Mouse (Mus musculus) hindbrain, embryonic 16.5 days (tissue): Measurements from ENCODE around the gene Zdhhc6. TPM values are rescaled to one million over a fixed set of nuclear protein-coding genes. Genes with fewer than 3 reads are reported as not detected.

Experiments
- ATAC-seq: fragments of 200-750 bp; cut with Nextera tagmentation; 2 replicates; pipeline ENCODE4 v1.8.0; 2017; ENCODE audit warnings: moderate TSS enrichment, moderate library complexity
- H3K27ac ChIP-seq: fragments of 300-500 bp; sonication (generic); 2 replicates; pipeline ENCODE4 v1.5.1; 2014; ENCODE audit warnings: low read depth, mild to moderate bottlenecking, control low read depth, low read length, moderate library complexity
- H3K27me3 ChIP-seq: fragments of 300-500 bp; sonication (generic); replicated peaks from 2 replicates; pipeline ENCODE4 v1.6.1; 2014; ENCODE audit warnings: low read length; ENCODE audit not compliant: control insufficient read depth, insufficient read depth
- H3K36me3 ChIP-seq: fragments of 300-500 bp; sonication (generic); 2 replicates; pipeline ENCODE4 v1.6.1; 2014; ENCODE audit warnings: mild to moderate bottlenecking, low read length, moderate library complexity, mixed read lengths; ENCODE audit not compliant: control insufficient read depth, insufficient read depth
- H3K4me1 ChIP-seq: fragments of 300-500 bp; sonication (generic); 2 replicates; pipeline ENCODE4 v1.6.1; 2014; ENCODE audit warnings: low read depth, low read length; ENCODE audit not compliant: control insufficient read depth, insufficient read depth
- H3K4me2 ChIP-seq: fragments of 300-500 bp; sonication (generic); 2 replicates; pipeline ENCODE4 v1.6.1; 2014; ENCODE audit warnings: mild to moderate bottlenecking, low read length, control low read depth, moderate library complexity
- H3K4me3 ChIP-seq: fragments of 300-500 bp; sonication (generic); 2 replicates; pipeline ENCODE4 v1.5.1; 2014; ENCODE audit warnings: mild to moderate bottlenecking, low read length, control low read depth, moderate library complexity
- H3K9ac ChIP-seq: fragments of 300-500 bp; sonication (generic); 2 replicates; pipeline ENCODE4 v1.6.1; 2014; ENCODE audit warnings: low read depth, mild to moderate bottlenecking, control low read depth, low read length, moderate library complexity
- H3K9me3 ChIP-seq: fragments of 300-500 bp; sonication (generic); 2 replicates; pipeline ENCODE4 v1.6.1; 2014; ENCODE audit warnings: mild to moderate bottlenecking, low read length, moderate library complexity; ENCODE audit not compliant: control insufficient read depth
- WGBS: fragments of 180-500 bp; shearing (Covaris S2); extraction: QIAGEN DNeasy Blood & Tissue Kit; methylation state at CpG from one replicate; pipeline ENCODE4 v1.1.7; 2014; 5-methylcytosine and 5-hydroxymethylcytosine counted together
- polyA plus RNA-seq: library from polyadenylated mRNA; unstranded; fragments of >200 nt; fragmentation: Nextera tagmentation; extraction: Ambion mirVana; gene quantifications from 2 replicates; pipeline ENCODE4 v1.2.1, GENCODE M21; 2015

Zdhhc6 gene
- polyA plus RNA-seq, 1 experiment from 2014 or later: 65.8 TPM

DNA sequence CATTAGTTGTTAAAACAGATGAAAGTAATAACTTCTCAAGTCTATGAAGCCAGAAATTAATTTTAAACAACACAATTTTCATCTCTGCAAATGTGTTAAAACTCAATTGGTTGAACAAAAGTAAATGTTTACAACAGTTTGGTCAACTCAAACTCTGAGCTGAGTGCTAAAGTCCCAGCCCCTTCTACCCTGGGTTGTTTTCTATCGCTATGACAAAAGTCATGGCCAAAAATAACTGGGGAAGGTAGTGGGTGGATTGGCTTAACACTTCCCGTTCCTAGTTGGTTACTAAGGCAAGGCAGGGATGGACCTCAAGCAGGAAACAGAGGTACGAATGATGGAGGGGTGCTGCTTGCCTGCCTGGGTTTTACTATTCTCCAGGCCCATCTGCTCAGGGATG lies 39.1 kb downstream of the Zdhhc6 start:
- WGBS: 91% methylated on average over 3 of the region's 3 CpGs
- Histone ChIP-seq H3K9ac (no peak overlapping the region), H3K4me3 (no peak overlapping the region), H3K4me1 (no peaks in the 10 kb centered on the region), H3K4me2 (no peak overlapping the region), H3K9me3 (no peaks in the 10 kb centered on the region), H3K27ac (no peak overlapping the region), H3K27me3 (no peaks in the 10 kb centered on the region), H3K36me3 (no peaks in the 10 kb centered on the region)
- no peak for ATAC-seq

DNA sequence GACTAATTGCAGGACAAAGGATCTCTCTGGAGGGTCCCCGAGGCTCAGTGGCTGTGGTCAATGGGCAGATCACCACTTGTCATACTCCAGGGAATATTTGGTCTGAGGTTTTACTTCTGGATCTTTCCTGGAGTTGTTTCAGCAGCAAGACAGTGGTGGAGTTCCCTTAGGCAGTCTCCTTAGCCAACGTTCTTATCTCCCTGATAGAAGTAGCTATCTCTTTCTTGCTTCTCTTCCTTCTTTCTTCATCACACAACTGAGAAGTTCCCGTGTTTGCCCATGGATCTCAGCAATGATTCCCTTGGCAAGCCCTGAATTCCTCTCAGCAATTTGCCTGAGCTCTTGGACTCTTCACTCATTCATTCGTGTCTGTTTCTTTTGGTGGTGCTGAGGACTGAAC lies 39.7 kb downstream of the Zdhhc6 start:
- no peak for ATAC-seq
- Histone ChIP-seq H3K27me3 (no peaks in the 10 kb centered on the region), H3K9ac (no peak overlapping the region), H3K27ac (no peak overlapping the region), H3K9me3 (no peaks in the 10 kb centered on the region), H3K4me3 (no peak overlapping the region), H3K4me2 (no peak overlapping the region), H3K36me3 (no peaks in the 10 kb centered on the region), H3K4me1 (no peaks in the 10 kb centered on the region)
- WGBS: 87% methylated on average over 4 of the region's 4 CpGs

DNA sequence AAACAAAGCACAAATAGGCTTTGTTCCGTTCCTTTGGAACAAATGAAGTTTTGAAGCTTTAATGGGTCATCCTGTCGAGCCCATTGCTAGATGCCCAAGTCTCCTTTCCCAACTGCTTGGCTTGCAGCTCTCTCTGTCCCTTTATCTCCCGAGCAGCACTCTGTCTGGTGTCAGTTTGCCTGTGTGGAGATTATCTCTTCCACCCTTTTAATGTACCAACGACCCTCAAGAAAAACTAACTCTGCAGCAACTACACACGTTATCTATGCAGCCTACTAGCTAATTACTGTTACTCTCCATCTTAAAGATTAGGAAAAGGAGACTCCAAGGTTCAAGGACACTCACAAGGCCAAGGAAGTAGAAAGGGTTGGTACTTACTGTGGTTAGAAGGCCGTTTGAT lies 42.5 kb downstream of the Zdhhc6 start:
- H3K9ac ChIP-seq: no peak overlapping the region
- WGBS: 89% methylated on average over 6 of the region's 6 CpGs
- no peak for ATAC-seq
- no peaks in the 10 kb centered on the region for H3K27me3 ChIP-seq
- H3K4me3 ChIP-seq: no peak overlapping the region
- H3K27ac ChIP-seq: no peak overlapping the region
- no peaks in the 10 kb centered on the region for H3K4me1 ChIP-seq
- no peaks in the 10 kb centered on the region for H3K36me3 ChIP-seq
- H3K4me2 ChIP-seq: no peak overlapping the region
- H3K9me3 ChIP-seq: no peaks in the 10 kb centered on the region

DNA sequence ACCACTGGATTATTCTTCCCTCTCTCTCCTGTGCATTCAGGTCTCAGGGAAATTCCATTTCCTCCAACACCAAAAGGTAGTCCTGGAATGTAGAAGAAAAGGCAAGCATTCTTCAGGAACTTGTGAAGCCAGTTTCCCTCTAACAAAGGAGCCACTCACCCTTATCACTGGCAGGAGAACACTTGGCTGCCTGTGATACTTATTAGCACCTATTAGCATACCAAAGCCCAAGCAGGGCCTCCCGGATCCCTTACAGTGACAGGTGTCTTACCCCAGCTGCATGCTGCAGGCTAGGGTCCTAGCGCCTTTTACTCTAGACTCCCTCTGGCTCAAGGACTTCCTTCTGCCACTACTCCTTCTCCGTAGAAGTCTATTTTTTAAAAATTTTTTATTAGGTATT lies 44.4 kb downstream of the Zdhhc6 start:
- Histone ChIP-seq H3K36me3 (no peaks in the 10 kb centered on the region), H3K4me3 (no peak overlapping the region), H3K4me1 (no peaks in the 10 kb centered on the region), H3K27ac (no peak overlapping the region), H3K4me2 (no peak overlapping the region), H3K27me3 (no peaks in the 10 kb centered on the region), H3K9ac (no peak overlapping the region), H3K9me3 (no peaks in the 10 kb centered on the region)
- ATAC-seq: no peak
- 31% methylated on average over 3 of the region's 3 CpGs for WGBS

DNA sequence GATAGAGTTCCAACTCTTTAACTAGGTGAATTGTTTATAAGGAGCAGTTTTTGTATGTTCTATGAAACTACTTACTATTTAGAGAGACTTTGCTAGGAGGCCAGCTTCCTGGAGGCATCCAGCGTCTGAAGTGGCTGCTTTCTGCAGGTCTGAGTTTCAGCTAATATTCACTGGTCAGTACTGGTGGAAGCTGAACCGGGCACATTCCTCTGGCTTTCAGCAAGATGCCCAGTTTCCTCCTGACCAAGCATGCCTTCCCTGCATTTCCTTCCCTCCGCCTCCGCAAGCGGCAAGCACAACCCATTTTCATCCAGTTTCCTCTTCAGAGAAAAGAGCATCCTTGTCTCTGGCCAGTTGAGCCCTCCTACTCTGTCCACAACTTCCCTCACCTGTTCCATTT lies 46.8 kb downstream of the Zdhhc6 start:
- no peaks in the 10 kb centered on the region for H3K27me3 ChIP-seq
- H3K4me2 ChIP-seq: no peak overlapping the region
- 86% methylated on average over 5 of the region's 5 CpGs for WGBS
- no peaks in the 10 kb centered on the region for H3K9me3 ChIP-seq
- H3K4me1 ChIP-seq: no peaks in the 10 kb centered on the region
- no peak overlapping the region for H3K27ac ChIP-seq
- ATAC-seq: no peak
- H3K36me3 ChIP-seq: no peaks in the 10 kb centered on the region
- no peak overlapping the region for H3K4me3 ChIP-seq
- H3K9ac ChIP-seq: no peak overlapping the region

DNA sequence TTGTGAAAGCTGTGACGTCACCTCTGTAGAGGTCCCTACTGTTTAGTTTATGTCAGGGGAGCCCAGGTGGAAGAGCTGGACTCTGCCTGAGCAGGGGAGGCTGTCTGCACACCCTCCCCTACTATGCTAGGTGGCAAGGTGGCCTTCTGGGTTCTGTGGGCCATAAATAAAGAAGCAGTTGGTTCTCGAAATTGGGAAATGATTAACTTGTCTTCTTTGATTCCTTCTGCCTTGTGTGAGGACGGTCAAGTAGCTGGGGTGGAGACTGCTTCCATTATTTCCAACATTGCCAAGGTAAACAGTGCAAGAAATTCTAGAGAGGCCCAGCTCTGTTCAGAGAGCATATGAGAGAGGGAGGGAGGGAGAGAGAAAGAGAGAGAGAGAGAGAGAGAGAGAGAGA lies 47.7 kb downstream of the Zdhhc6 start:
- no peaks in the 10 kb centered on the region for H3K27me3 ChIP-seq
- no peak for ATAC-seq

DNA sequence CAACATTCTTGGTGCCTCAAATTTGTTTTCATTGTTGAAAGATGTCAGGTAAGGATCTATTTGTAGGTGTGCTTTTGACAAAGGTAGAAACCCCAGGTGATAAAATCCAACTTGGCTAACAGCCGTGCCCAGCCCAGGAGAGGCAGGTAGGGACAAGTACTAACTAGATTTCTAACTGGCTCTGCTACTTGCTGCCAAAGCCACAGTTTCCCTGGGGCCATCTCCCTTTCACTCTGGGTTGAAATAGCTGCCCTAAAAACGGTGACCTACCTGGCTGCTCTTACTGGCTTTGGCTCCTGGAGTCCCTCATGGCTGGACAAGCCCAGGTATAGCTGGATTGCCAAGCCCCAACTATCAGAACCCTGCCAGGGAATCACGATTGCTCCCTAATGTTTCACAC lies 49.0 kb downstream of the Zdhhc6 start:
- ATAC-seq: no peak
- Histone ChIP-seq H3K9me3 (no peaks in the 10 kb centered on the region), H3K4me2 (no peak overlapping the region), H3K4me3 (no peak overlapping the region), H3K36me3 (no peaks in the 10 kb centered on the region), H3K4me1 (no peaks in the 10 kb centered on the region), H3K27me3 (no peaks in the 10 kb centered on the region), H3K9ac (no peak overlapping the region), H3K27ac (no peak overlapping the region)
- WGBS: 93% methylated on average over 3 of the region's 3 CpGs

More for the DNA sequence above, 47.7 kb downstream of the Zdhhc6 start:
- Histone ChIP-seq H3K4me3 (no peak overlapping the region), H3K36me3 (no peaks in the 10 kb centered on the region), H3K9me3 (no peaks in the 10 kb centered on the region), H3K27ac (no peak overlapping the region), H3K9ac (no peak overlapping the region), H3K4me2 (no peak overlapping the region), H3K4me1 (no peaks in the 10 kb centered on the region)
- 72% methylated on average over 3 of the region's 3 CpGs for WGBS

DNA sequence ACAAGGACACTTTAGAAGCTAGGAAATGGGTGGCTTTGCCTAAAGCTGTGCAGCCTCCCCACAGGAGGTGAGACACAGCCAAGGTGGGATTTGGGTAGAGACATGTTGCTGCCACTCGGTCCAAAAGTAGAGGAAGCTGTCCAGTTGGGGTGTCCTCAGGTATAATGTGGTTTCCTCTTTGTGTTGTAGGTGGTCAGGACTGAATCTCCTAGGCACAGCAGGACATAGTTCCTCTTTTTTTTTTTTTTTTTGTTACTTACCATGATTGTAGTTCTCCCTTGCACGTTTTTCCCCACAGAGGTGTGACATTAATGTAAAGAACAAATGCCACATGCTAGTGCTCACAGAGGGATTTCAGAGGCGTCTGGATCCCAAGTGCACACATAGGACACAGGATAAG lies 50.6 kb downstream of the Zdhhc6 start:
- ATAC-seq: no peak
- Histone ChIP-seq H3K9me3 (no peaks in the 10 kb centered on the region), H3K36me3 (no peaks in the 10 kb centered on the region), H3K9ac (no peak overlapping the region), H3K4me3 (no peak overlapping the region), H3K27ac (no peak overlapping the region), H3K27me3 (no peaks in the 10 kb centered on the region), H3K4me1 (no peaks in the 10 kb centered on the region), H3K4me2 (no peak overlapping the region)
- 86% methylated on average over 3 of the region's 3 CpGs for WGBS

DNA sequence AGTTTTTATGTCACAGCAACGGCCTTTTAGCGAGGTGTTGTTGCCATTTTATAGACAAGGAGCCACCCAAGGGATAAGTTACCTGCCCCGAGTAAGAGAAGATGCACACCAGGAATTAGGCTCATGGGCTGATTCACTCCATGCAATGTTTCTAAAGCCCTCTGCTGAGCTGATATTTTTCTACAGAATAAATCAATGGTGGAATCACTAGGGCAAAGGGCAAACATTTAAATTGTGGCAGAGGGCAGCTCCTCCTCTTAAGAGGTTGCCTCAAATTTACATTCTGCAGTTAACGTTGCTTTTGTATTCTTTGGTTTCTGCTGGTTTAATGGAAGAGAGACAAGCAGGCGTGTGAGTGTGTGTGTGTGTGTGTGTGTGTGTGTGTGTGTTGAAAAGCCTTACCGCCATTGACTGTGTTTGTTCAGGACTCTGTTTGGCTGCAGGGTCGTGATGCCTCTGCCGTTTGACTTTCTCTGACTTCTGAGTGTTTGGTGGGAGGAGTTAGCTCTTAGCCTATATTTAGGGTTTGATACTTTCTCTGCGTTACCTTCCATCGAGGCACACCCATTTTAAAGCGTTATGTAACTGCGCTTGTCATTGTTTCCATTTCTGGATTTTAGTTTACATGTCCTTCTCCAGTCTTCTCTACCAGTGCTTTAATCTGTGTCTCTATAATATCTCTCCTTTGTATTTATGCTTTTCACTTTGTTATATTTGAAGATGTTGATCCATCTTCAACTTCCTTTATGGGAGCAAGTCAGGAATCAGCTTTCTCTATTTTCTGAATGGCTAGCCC lies 55.2 kb downstream of the Zdhhc6 start:
- H3K36me3 ChIP-seq: no peaks in the 10 kb centered on the region
- no peaks in the 10 kb centered on the region for H3K27me3 ChIP-seq
- H3K9ac ChIP-seq: no peak overlapping the region
- H3K9me3 ChIP-seq: no peaks in the 10 kb centered on the region
- H3K4me1 ChIP-seq: no peaks in the 10 kb centered on the region
- 70% methylated on average over 12 of the region's 12 CpGs for WGBS
- no peak overlapping the region for H3K27ac ChIP-seq
- H3K4me2 ChIP-seq: no peak overlapping the region
- no peak for ATAC-seq
- H3K4me3 ChIP-seq: no peak overlapping the region
